Comparison of ENCODE assay signal across 8 mouse cellular contexts in genomic region chr1:75124346-75125321, GRCm38 (mm10). TPM values are rescaled to one million over a fixed set of nuclear protein-coding genes. Genes with fewer than 3 reads are reported as not detected.
DNase-seq lines count a peak whose midpoint lies in the region; ATAC-seq and TF ChIP-seq lines count a peak whose summit lies in the region.

Gene Nhej1 (minus strand): TSS chr1:75125200.

- no peak for TF ChIP-seq POLR2A in bone marrow macrophage, adult 2 months (IDR thresholded peaks at IDR 0.05; ENCODE audit: borderline replicate concordance, low read depth, low read length)
- TF ChIP-seq POLR2A in embryonic fibroblast, embryonic 13.5 days (IDR thresholded peaks at IDR 0.05; ENCODE audit: low read depth, low read length): peak; percentile 74
- peak; percentile 53; the same call in 1 of the 2 replicates for TF ChIP-seq POLR2A in liver, adult 2 months (IDR thresholded peaks at IDR 0.05; ENCODE audit: extremely low read depth, insufficient read depth, low read length)
- TF ChIP-seq POLR2A in myocyte (IDR thresholded peaks at IDR 0.05; ENCODE audit: insufficient read length, low read depth): peak; percentile 56

- H3K36me3 ChIP-seq in heart, embryonic 11.5 days (ENCODE audit: control insufficient read depth, insufficient read depth, low read length): no peaks in the 10 kb centered on the region
- no peaks in the 10 kb centered on the region for H3K36me3 ChIP-seq in kidney, embryonic 16.5 days (ENCODE audit: insufficient read depth, low read length)
- H3K36me3 ChIP-seq in liver, adult 2 months (ENCODE audit: control insufficient read depth, insufficient read depth, low read length): no peaks in the 10 kb centered on the region
- H3K36me3 ChIP-seq in myocyte (ENCODE audit: control insufficient read depth, insufficient read depth): no peaks in the 10 kb centered on the region
- no peaks in the 10 kb centered on the region for H3K36me3 ChIP-seq in splenic B cell, adult 2 months (ENCODE audit: control insufficient read depth, insufficient read depth, low read length, poor library complexity, severe bottlenecking)

- no peaks in the 10 kb centered on the region for H3K9me3 ChIP-seq in heart, embryonic 11.5 days (replicated peaks; ENCODE audit: control insufficient read depth, low read length)
- no peaks in the 10 kb centered on the region for H3K9me3 ChIP-seq in kidney, embryonic 16.5 days (ENCODE audit: low read length)

- peak within 1 kb of the TSS; percentile 80 for H3K9ac ChIP-seq in heart, embryonic 11.5 days (ENCODE audit: low read depth, low read length)
- H3K9ac ChIP-seq in kidney, embryonic 16.5 days (replicated peaks; ENCODE audit: low read length): peak within 1 kb of the TSS; percentile 78
- H3K9ac ChIP-seq in liver, adult 2 months (ENCODE audit: low read depth, low read length): peak within 1 kb of the TSS; percentile 94

- H3K27me3 ChIP-seq in heart, embryonic 11.5 days (ENCODE audit: control insufficient read depth, insufficient read depth, low read length): peaks cover 3% of the 10 kb centered on the region; the same call in 1 of the 2 replicates
- H3K27me3 ChIP-seq in kidney, embryonic 16.5 days (ENCODE audit: insufficient read depth, low read length): no peaks in the 10 kb centered on the region
- H3K27me3 ChIP-seq in liver, adult 2 months (ENCODE audit: control insufficient read depth, insufficient read depth, low read length): no peaks in the 10 kb centered on the region
- no peaks in the 10 kb centered on the region for H3K27me3 ChIP-seq in myocyte (ENCODE audit: control insufficient read depth, insufficient read depth, insufficient read length)
- no peaks in the 10 kb centered on the region for H3K27me3 ChIP-seq in splenic B cell, adult 2 months (ENCODE audit: control insufficient read depth, insufficient read depth, low read length, poor library complexity, severe bottlenecking)

- peaks cover 16% of the 10 kb centered on the region for H3K4me1 ChIP-seq in bone marrow macrophage, adult 2 months (ENCODE audit: control insufficient read depth, insufficient read depth, low read length)
- H3K4me1 ChIP-seq in embryonic fibroblast, embryonic 13.5 days (ENCODE audit: control insufficient read depth, insufficient read depth, low read length): no peaks in the 10 kb centered on the region
- H3K4me1 ChIP-seq in heart, embryonic 11.5 days (ENCODE audit: control insufficient read depth, insufficient read depth, low read length): peaks cover 6% of the 10 kb centered on the region; the same call in 1 of the 2 replicates
- H3K4me1 ChIP-seq in kidney, embryonic 16.5 days (ENCODE audit: insufficient read depth, low read length): 0 out of 2 replicates have a peak, but pooled peaks cover 5% of the 10 kb centered on the region
- peaks cover 16% of the 10 kb centered on the region for H3K4me1 ChIP-seq in liver, adult 2 months (ENCODE audit: control insufficient read depth, insufficient read depth, low read length)

- ATAC-seq in heart, embryonic 11.5 days (replicated peaks; ENCODE audit: insufficient number of reproducible peaks, low FRiP score, low TSS enrichment): peak; percentile 94
- ATAC-seq in kidney, embryonic 16.5 days (ENCODE audit: low FRiP score, low TSS enrichment): peak; percentile 97

- H3K4me2 ChIP-seq in heart, embryonic 11.5 days: peak within 1 kb of the TSS; percentile 63
- H3K4me2 ChIP-seq in kidney, embryonic 16.5 days (replicated peaks; ENCODE audit: low read depth, low read length): peak within 1 kb of the TSS; percentile 57
- H3K4me2 ChIP-seq in myocyte (ENCODE audit: low read depth): peak within 1 kb of the TSS; percentile 84

- H3ac ChIP-seq in myocyte (ENCODE audit: control insufficient read depth, insufficient read length): peak within 1 kb of the TSS; percentile 21

- peak within 1 kb of the TSS; percentile 87 for H3K4me3 ChIP-seq in bone marrow macrophage, adult 2 months (ENCODE audit: insufficient read depth, low read length)
- peak within 1 kb of the TSS; percentile 44 for H3K4me3 ChIP-seq in embryonic fibroblast, embryonic 13.5 days (ENCODE audit: insufficient read depth, low read length)
- peak within 1 kb of the TSS; percentile 70 for H3K4me3 ChIP-seq in heart, embryonic 11.5 days (ENCODE audit: low read depth, low read length)
- peak within 1 kb of the TSS; percentile 57 for H3K4me3 ChIP-seq in kidney, embryonic 16.5 days (ENCODE audit: low read length)
- peak within 1 kb of the TSS; percentile 91 for H3K4me3 ChIP-seq in liver, adult 2 months (ENCODE audit: insufficient read depth, low read depth, low read length)
- peak within 1 kb of the TSS; percentile 46 for H3K4me3 ChIP-seq in myocyte

- 2% methylated on average over 56 of the region's 56 CpGs for WGBS in heart, embryonic 11.5 days (ENCODE audit: insufficient replicate concordance)
- WGBS in kidney, embryonic 16.5 days: 1% methylated on average over 56 of the region's 56 CpGs
- 1% methylated on average over 56 of the region's 56 CpGs for WGBS in liver, adult 2 months

- peak; percentile 42; the same call in 1 of the 2 replicates for TF ChIP-seq CTCF in bone marrow macrophage, adult 2 months (IDR thresholded peaks at IDR 0.05; ENCODE audit: low read depth, low read length)
- peak; percentile 56; the same call in 1 of the 2 replicates for TF ChIP-seq CTCF in embryonic fibroblast, embryonic 13.5 days (IDR thresholded peaks at IDR 0.05; ENCODE audit: borderline replicate concordance, insufficient read depth, low read length)
- TF ChIP-seq CTCF in liver, adult 2 months (IDR thresholded peaks at IDR 0.05; ENCODE audit: low read depth, low read length): peak; percentile 86

- peak; percentile 98 for DNase-seq in A20 (ENCODE audit: low read depth, low spot score)
- peak; percentile 85 for DNase-seq in liver, adult 2 months (ENCODE audit: extremely low read depth, low read depth, low spot score)
- peak; percentile 98 for DNase-seq in splenic B cell, adult 2 months (ENCODE audit: low read depth, low spot score)

- no peaks in the 10 kb centered on the region for H3K79me2 ChIP-seq in liver, adult 2 months (ENCODE audit: control insufficient read depth, insufficient read depth, low read length)
- no peaks in the 10 kb centered on the region for H3K79me2 ChIP-seq in myocyte (ENCODE audit: control insufficient read depth, insufficient read depth)

- H3K27ac ChIP-seq in bone marrow macrophage, adult 2 months (ENCODE audit: insufficient read depth, low read depth, low read length): peak within 1 kb of the TSS; percentile 98
- H3K27ac ChIP-seq in embryonic fibroblast, embryonic 13.5 days (ENCODE audit: insufficient read depth, low read length): peak within 1 kb of the TSS; percentile 99
- peak within 1 kb of the TSS; percentile 96 for H3K27ac ChIP-seq in heart, embryonic 11.5 days (ENCODE audit: low read depth, low read length)
- H3K27ac ChIP-seq in kidney, embryonic 16.5 days (ENCODE audit: low read length): peak within 1 kb of the TSS; percentile 99
- peak within 1 kb of the TSS; percentile 94 for H3K27ac ChIP-seq in liver, adult 2 months (replicated peaks; ENCODE audit: insufficient read depth, low read depth, low read length)

TF ChIP-seq in myocyte, 11 proteins besides CTCF, POLR2A, EP300 and RAD21:
- TF ChIP-seq POLR2AphosphoS2 (IDR thresholded peaks at IDR 0.05; ENCODE audit: insufficient read length, low read depth) (no peak), REST (IDR thresholded peaks at IDR 0.05; ENCODE audit: insufficient read depth, insufficient read length) (no peak), MAX (IDR thresholded peaks at IDR 0.05; ENCODE audit: low read depth) (no peak), E2F4 (IDR thresholded peaks at IDR 0.05; ENCODE audit: insufficient read depth) (no peak), SRF (IDR thresholded peaks at IDR 0.05; ENCODE audit: control insufficient read depth, insufficient read length, low read depth) (peak; percentile 21), MYOG (IDR thresholded peaks at IDR 0.05; ENCODE audit: control insufficient read depth in 1 of 3, insufficient read depth in 1 of 3, insufficient read length in 2 of 3, low read depth in 2 of 3) (peak in 1 of 3 experiments; percentile 32), CEBPB (IDR thresholded peaks at IDR 0.05; ENCODE audit: insufficient read depth, poor library complexity, severe bottlenecking) (no peak), TCF12 (IDR thresholded peaks at IDR 0.05; ENCODE audit: insufficient read depth, poor library complexity, severe bottlenecking) (no peak), TCF3 (IDR thresholded peaks at IDR 0.05; ENCODE audit: insufficient read length, low read depth) (no peak), MYOD1 (IDR thresholded peaks at IDR 0.05; ENCODE audit: control insufficient read depth in 1 of 3, insufficient read length in 2 of 3, low read depth in 2 of 3) (peak in 1 of 3 experiments; percentile 30)

RNA-seq across cellular contexts. Expression of gene Nhej1, which starts in this region (rescaled TPM):
- polyA plus RNA-seq in bone marrow macrophage, adult 2 months (2012; ENCODE audit: insufficient read depth, insufficient read length, missing spikeins): 5.1 and 6.3 TPM in 2 replicates
- polyA plus RNA-seq in embryonic fibroblast, embryonic 13.5 days (2011; ENCODE audit: insufficient read length, low read depth, missing spikeins): 9.1 and 10.3 TPM in 2 replicates
- 7.6 and 8.5 TPM in 2 replicates for polyA plus RNA-seq in heart, embryonic 11.5 days (2014; fragmentation: Nextera tagmentation; extraction: Ambion mirVana)
- 10.0 and 12.1 TPM in 2 replicates for polyA plus RNA-seq in kidney, embryonic 16.5 days (2015; fragmentation: Nextera tagmentation; extraction: Ambion mirVana)
- total RNA-seq in liver, adult 2 months (2014; rRNA removed): 1.1 and 1.9 TPM in 2 replicates
- polyA plus RNA-seq in liver, adult 2 months (2012; rRNA removed): 1.6 and 2.2 TPM in 2 replicates
- polyA plus RNA-seq in myocyte (2012; fragmentation: generic; extraction: Trizol): 4.5 TPM

Comparison
In these comparisons a context has a peak if more than half of its experiments do, and no peak if none do; other contexts are left out.
1. Peak in every context shown above with its lines: DNase-seq, ATAC-seq, H3K4me3 ChIP-seq and H3K27ac ChIP-seq.